Comparison of ENCODE assay signal across 23 mouse cellular contexts in the genomic region with DNA sequence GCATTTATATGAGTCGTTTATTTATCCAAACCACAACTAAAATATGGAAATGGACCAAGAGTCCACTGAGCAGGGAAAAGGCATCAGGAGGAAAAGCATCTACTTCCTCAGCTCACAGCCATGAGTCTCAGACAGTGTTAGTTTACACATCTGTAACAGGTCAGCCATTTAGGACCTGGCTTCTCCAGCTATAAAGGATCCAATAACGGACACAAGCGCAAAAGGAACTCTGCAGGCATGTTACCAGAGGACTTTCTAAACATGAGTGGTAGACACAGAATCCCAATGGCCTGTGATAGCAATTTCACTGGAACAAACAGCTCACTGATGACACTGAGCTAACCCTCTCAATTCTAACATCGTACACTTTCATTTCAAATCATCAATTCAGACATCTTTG.
"Had no signal": no experiment of that assay in that cellular context is flagged by ENCODE, and none has a peak within 500 bp of the region (broad histone marks: within the 10 kb centered on the region; RNA-seq: fewer than 3 reads in every experiment).

No protein-coding gene starts in this region.

- ATAC-seq: intestine, embryonic 16.5 days; lung, postnatal 0 days; midbrain, embryonic 15.5 days had no signal

- H3K27ac ChIP-seq: limb, embryonic 12.5 days; limb, embryonic 15.5 days; macrophage; midbrain, embryonic 12.5 days; midbrain, embryonic 15.5 days; neural tube, embryonic 12.5 days; neural tube, embryonic 15.5 days had no signal

- H3K4me1 ChIP-seq: limb, embryonic 12.5 days; limb, embryonic 15.5 days; midbrain, embryonic 12.5 days; midbrain, embryonic 15.5 days; neural tube, embryonic 12.5 days; neural tube, embryonic 15.5 days had no signal

- H3K4me3 ChIP-seq: limb, embryonic 12.5 days; limb, embryonic 15.5 days; liver, embryonic 15.5 days; midbrain, embryonic 12.5 days; midbrain, embryonic 15.5 days; neural tube, embryonic 12.5 days; neural tube, embryonic 15.5 days had no signal

- H3K27me3 ChIP-seq: limb, embryonic 12.5 days; limb, embryonic 15.5 days; liver, embryonic 15.5 days; midbrain, embryonic 12.5 days; midbrain, embryonic 15.5 days; neural tube, embryonic 12.5 days; neural tube, embryonic 15.5 days had no signal

- H3K9ac ChIP-seq: limb, embryonic 12.5 days; limb, embryonic 15.5 days; liver, embryonic 15.5 days; lung, embryonic 14.5 days; midbrain, embryonic 12.5 days; midbrain, embryonic 15.5 days; neural tube, embryonic 12.5 days; neural tube, embryonic 15.5 days had no signal

- H3K4me2 ChIP-seq: limb, embryonic 12.5 days; limb, embryonic 15.5 days; lung, embryonic 14.5 days; midbrain, embryonic 12.5 days; midbrain, embryonic 15.5 days; neural tube, embryonic 12.5 days; neural tube, embryonic 15.5 days had no signal

- DNase-seq: kidney, adult 18-20 months; kidney, adult 9 months; kidney, postnatal 14 days; kidney, postnatal 4 days; left cerebral cortex, postnatal 4 days; lung, embryonic 14.5 days; right cerebral cortex, adult 18-20 months; right cerebral cortex, postnatal 14 days; right cerebral cortex, postnatal 4 days; spleen, adult 18-20 months; thymus, adult 2 months; thymus, postnatal 14 days; thymus, postnatal 4 days had no signal

- H3K9me3 ChIP-seq: limb, embryonic 12.5 days; limb, embryonic 15.5 days; liver, embryonic 15.5 days; midbrain, embryonic 12.5 days; midbrain, embryonic 15.5 days; neural tube, embryonic 12.5 days; neural tube, embryonic 15.5 days had no signal
